ENCODE assay signal across 26 mouse cellular contexts in the genomic region with DNA sequence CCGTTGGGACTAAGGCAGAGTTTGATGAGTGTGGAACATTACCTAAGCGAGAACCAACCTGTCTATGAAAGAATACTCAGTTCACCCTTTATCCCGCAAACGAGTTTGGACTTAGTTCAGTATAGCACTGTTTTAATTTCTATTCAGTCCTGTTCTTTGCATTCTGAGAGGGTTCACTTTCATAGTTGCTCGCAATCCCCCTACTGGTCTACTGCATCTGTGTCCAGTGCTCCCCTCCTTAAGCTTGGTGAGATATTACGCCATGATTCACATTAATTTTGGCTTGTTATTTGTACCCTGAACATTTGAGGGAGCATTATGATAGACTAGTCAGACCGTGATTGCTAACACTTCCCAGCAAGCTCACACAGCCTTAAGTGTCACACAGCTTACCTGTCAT.
"Had no signal": no experiment of that assay in that cellular context is flagged by ENCODE, and none has a peak within 500 bp of the region (broad histone marks: within the 10 kb centered on the region; RNA-seq: fewer than 3 reads in every experiment).

No protein-coding gene starts in this region.

- ATAC-seq: forebrain, embryonic 13.5 days; forebrain, embryonic 14.5 days; forebrain, embryonic 15.5 days had no signal

- H3K27ac ChIP-seq: embryonic facial prominence, embryonic 10.5 days; embryonic facial prominence, embryonic 12.5 days; embryonic facial prominence, embryonic 13.5 days; embryonic facial prominence, embryonic 15.5 days; forebrain, embryonic 10.5 days; forebrain, embryonic 12.5 days; forebrain, embryonic 13.5 days; forebrain, embryonic 15.5 days; gastrocnemius, adult 2 months; heart, adult 2 months had no signal

- H3K27me3 ChIP-seq: embryonic facial prominence, embryonic 12.5 days; embryonic facial prominence, embryonic 13.5 days; embryonic facial prominence, embryonic 15.5 days; forebrain, embryonic 12.5 days; forebrain, embryonic 13.5 days; forebrain, embryonic 15.5 days had no signal

- H3K9ac ChIP-seq: embryonic facial prominence, embryonic 12.5 days; embryonic facial prominence, embryonic 13.5 days; embryonic facial prominence, embryonic 15.5 days; forebrain, embryonic 12.5 days; forebrain, embryonic 13.5 days; forebrain, embryonic 15.5 days had no signal

- H3K4me2 ChIP-seq: embryonic facial prominence, embryonic 12.5 days; embryonic facial prominence, embryonic 13.5 days; embryonic facial prominence, embryonic 15.5 days; forebrain, embryonic 12.5 days; forebrain, embryonic 13.5 days; forebrain, embryonic 15.5 days had no signal

- H3K9me3 ChIP-seq: embryonic facial prominence, embryonic 10.5 days; embryonic facial prominence, embryonic 12.5 days; embryonic facial prominence, embryonic 13.5 days; embryonic facial prominence, embryonic 15.5 days; forebrain, embryonic 10.5 days; forebrain, embryonic 12.5 days; forebrain, embryonic 13.5 days; forebrain, embryonic 15.5 days had no signal

- H3K4me1 ChIP-seq: embryonic facial prominence, embryonic 10.5 days; embryonic facial prominence, embryonic 12.5 days; embryonic facial prominence, embryonic 13.5 days; embryonic facial prominence, embryonic 15.5 days; forebrain, embryonic 10.5 days; forebrain, embryonic 12.5 days; forebrain, embryonic 13.5 days; forebrain, embryonic 15.5 days had no signal

- H3K4me3 ChIP-seq: embryonic facial prominence, embryonic 10.5 days; embryonic facial prominence, embryonic 12.5 days; embryonic facial prominence, embryonic 13.5 days; embryonic facial prominence, embryonic 15.5 days; erythroblast, embryonic 14.5 days; forebrain, embryonic 10.5 days; forebrain, embryonic 12.5 days; forebrain, embryonic 13.5 days; forebrain, embryonic 15.5 days; gastrocnemius, adult 2 months; heart, adult 2 months had no signal

- DNase-seq: cerebellum, adult 2 months; cerebellum, adult 8-10 months; cerebellum, adult 9-10 months; cerebellum, adult 9-11 months; cerebellum, postnatal 10 days; cerebellum, postnatal 14 days; cerebellum, postnatal 25 days; cerebellum, postnatal 36 days; embryo, embryonic 11 days; gastrocnemius, adult 2 months; gastrocnemius, postnatal 10 days; gastrocnemius, postnatal 14 days; gastrocnemius, postnatal 25 days; gastrocnemius, postnatal 36 days; heart, adult 18-20 months; heart, adult 2 months had no signal
